Mouse (Mus musculus): ENCODE results near the gene Pex12. TPM values are rescaled to one million over a fixed set of nuclear protein-coding genes. Genes with fewer than 3 reads are reported as not detected.
"Not testable (repeated sequence)": the region's sequence is repeated elsewhere in the genome, so short reads cannot be mapped to it uniquely, and the experiment has no call there.

The Pex12 gene
- polyA plus RNA-seq (2012; rRNA removed) = 13.6 and 13.7 TPM in 2 replicates

- TF ChIP-seq CTCF (IDR thresholded peaks at IDR 0.05; ENCODE audit: borderline replicate concordance, extremely low read depth, insufficient read depth, insufficient read length) = no peak
- peak; percentile 42; the same call in 1 of the 2 replicates for TF ChIP-seq POLR2A (IDR thresholded peaks at IDR 0.05; ENCODE audit: borderline replicate concordance, extremely low read depth, insufficient read depth, insufficient read length, poor library complexity, severe bottlenecking)
- peak; percentile 98 for DNase-seq (ENCODE audit: low read depth)
Measured at GRCm38 (mm10) chr11:83302526-83303251, at the start of gene Pex12. Gene Pex12, minus strand, starts transcription at chr11:83302586.

DNA sequence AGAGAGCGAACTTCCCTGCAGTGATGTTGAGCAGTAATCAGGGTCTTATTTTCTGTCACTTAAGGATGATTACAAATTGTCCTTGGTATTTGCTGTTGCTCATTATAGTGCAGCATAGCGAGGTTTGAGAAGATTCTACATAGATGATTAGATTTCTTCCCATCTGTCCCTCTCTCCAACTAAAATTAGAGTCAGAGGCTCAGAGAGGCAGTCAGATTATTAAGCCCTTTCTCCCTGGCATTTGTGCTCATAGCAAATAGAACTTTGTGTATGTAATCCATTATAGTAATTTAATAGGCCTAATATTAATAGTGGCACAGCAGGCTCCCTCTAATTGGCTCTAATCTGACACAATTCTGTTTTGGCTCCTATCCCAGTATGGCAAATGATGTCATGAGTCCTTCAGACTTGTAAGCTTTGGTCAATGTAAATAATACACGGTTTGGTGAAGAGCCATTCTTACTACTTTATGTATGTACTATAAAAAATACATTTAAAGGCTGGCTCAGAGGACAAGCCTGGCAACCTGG is 39.4 kb upstream of the Pex12 start:
- DNase-seq (ENCODE audit: low read depth) = peak; percentile 60
- TF ChIP-seq CTCF (IDR thresholded peaks at IDR 0.05; ENCODE audit: borderline replicate concordance, extremely low read depth, insufficient read depth, insufficient read length) (no peak), POLR2A (IDR thresholded peaks at IDR 0.05; ENCODE audit: borderline replicate concordance, extremely low read depth, insufficient read depth, insufficient read length, poor library complexity, severe bottlenecking) (no peak)

- no peak for DNase-seq (ENCODE audit: low read depth)
- TF ChIP-seq POLR2A (IDR thresholded peaks at IDR 0.05; ENCODE audit: borderline replicate concordance, extremely low read depth, insufficient read depth, insufficient read length, poor library complexity, severe bottlenecking) (no peak), CTCF (IDR thresholded peaks at IDR 0.05; ENCODE audit: borderline replicate concordance, extremely low read depth, insufficient read depth, insufficient read length) (no peak)
Measured at GRCm38 (mm10) chr11:83339705-83340104, 37.3 kb upstream of the Pex12 start.

DNA sequence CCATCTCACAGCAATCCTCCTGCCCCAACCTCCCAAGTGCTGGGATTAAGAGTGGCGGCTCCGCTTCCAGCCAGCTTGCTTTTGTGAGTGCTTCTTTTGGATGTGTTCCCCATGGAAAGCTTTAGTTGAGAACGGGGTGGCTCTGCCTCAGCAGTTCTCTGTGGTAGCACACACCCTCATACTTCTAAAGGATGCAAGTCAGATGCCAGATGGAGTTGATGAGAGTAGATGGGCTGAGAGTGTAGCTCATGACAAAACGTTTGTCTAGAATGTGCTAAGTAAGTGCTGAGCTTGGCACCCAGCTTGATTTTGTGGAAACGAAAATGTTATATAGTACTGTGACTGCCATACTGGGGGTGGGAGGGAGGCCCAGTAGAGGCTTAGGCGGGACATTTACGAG is 33.4 kb upstream of the Pex12 start:
- no peak for DNase-seq (ENCODE audit: low read depth)
- TF ChIP-seq POLR2A (IDR thresholded peaks at IDR 0.05; ENCODE audit: borderline replicate concordance, extremely low read depth, insufficient read depth, insufficient read length, poor library complexity, severe bottlenecking) (no peak), CTCF (IDR thresholded peaks at IDR 0.05; ENCODE audit: borderline replicate concordance, extremely low read depth, insufficient read depth, insufficient read length) (no peak)

DNA sequence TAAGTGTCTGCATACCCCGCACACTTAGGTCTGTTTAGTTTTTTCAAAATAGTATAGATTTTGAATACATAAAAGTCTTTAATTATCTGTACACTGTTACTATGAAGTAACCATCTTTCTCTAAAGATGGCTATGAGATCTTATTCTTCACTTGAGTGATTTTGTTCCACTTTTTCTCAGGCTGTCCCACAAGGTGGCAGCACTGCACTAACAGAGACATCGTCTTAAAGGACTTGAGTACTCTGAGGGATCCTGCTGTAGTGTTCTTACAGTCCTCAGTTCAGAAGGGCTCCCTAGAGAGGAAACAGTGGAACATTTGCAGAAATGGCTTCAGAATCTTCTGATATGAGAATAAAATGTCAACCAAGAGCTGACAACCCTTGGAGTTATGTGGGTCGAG is 25.0 kb upstream of the Pex12 start:
- TF ChIP-seq POLR2A (IDR thresholded peaks at IDR 0.05; ENCODE audit: borderline replicate concordance, extremely low read depth, insufficient read depth, insufficient read length, poor library complexity, severe bottlenecking) (no peak), CTCF (IDR thresholded peaks at IDR 0.05; ENCODE audit: borderline replicate concordance, extremely low read depth, insufficient read depth, insufficient read length) (peak; percentile 67; the same call in 1 of the 2 replicates)
- peak; percentile 82 for DNase-seq (ENCODE audit: low read depth)

DNA sequence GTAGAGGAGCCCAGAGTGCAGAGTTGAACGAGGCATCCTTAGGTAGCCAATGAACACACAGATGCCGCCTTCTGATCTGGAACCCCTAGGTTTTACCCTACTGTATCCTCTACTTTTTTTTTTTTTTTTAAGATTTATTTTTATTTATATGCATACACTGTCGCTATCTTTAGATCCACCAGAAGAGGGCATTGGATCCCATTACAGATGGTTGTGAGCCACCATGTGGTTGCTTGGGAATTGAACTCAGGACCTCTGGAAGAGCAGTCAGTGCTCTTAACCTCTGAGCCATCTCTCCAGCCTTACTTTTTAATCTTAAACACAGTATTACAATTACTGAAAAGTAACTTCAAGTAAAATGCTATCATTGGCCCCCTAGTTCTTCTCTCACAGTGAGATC is 24.3 kb upstream of the Pex12 start:
- DNase-seq (ENCODE audit: low read depth) = not testable (repeated sequence)

- TF ChIP-seq CTCF (IDR thresholded peaks at IDR 0.05; ENCODE audit: borderline replicate concordance, extremely low read depth, insufficient read depth, insufficient read length) (no peak), POLR2A (IDR thresholded peaks at IDR 0.05; ENCODE audit: borderline replicate concordance, extremely low read depth, insufficient read depth, insufficient read length, poor library complexity, severe bottlenecking) (no peak)
Measured at GRCm38 (mm10) chr11:83319048-83319447, 16.7 kb upstream of the Pex12 start.

GRCm38 (mm10) chr11:83312471-83312870 is 10.1 kb upstream of the Pex12 start:
- peak; percentile 15 for DNase-seq (ENCODE audit: low read depth)
- TF ChIP-seq CTCF (IDR thresholded peaks at IDR 0.05; ENCODE audit: borderline replicate concordance, extremely low read depth, insufficient read depth, insufficient read length) (no peak), POLR2A (IDR thresholded peaks at IDR 0.05; ENCODE audit: borderline replicate concordance, extremely low read depth, insufficient read depth, insufficient read length, poor library complexity, severe bottlenecking) (no peak)

More at GRCm38 (mm10) chr11:83319048-83319447, 16.7 kb upstream of the Pex12 start:
- no peak for DNase-seq (ENCODE audit: low read depth)

DNA sequence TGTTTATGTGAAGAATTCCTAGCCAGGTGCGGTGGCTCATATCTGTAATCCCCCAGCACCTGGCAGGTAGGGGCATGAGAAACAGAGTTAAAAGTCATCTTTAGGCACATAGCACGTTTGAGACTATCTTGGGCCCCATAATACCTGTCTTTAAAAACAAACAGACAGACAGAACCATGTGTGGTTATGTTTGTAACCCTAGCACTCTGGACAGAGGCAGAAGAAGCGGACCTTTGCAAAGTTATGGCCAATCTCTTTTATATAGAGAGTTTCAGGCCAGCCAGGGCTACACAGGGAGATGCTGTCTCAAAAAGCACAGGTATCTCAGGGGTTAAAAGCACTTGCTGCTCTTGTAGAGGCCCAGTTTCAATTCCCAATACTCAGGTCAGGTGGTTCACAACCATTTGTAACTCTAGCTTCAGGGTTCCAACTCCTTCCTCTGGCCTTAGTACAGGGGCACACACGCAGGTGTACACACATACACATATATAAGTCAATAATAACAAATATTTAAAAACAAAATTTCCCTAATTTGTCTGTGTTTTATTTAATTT is 4.4 kb upstream of the Pex12 start:
- no peak for DNase-seq (ENCODE audit: low read depth)
- TF ChIP-seq POLR2A (IDR thresholded peaks at IDR 0.05; ENCODE audit: borderline replicate concordance, extremely low read depth, insufficient read depth, insufficient read length, poor library complexity, severe bottlenecking) (no peak), CTCF (IDR thresholded peaks at IDR 0.05; ENCODE audit: borderline replicate concordance, extremely low read depth, insufficient read depth, insufficient read length) (no peak)

- no peak for TF ChIP-seq POLR2A (IDR thresholded peaks at IDR 0.05; ENCODE audit: borderline replicate concordance, extremely low read depth, insufficient read depth, insufficient read length, poor library complexity, severe bottlenecking)
- no peak for TF ChIP-seq CTCF (IDR thresholded peaks at IDR 0.05; ENCODE audit: borderline replicate concordance, extremely low read depth, insufficient read depth, insufficient read length)
- no peak for DNase-seq (ENCODE audit: low read depth)
Measured at GRCm38 (mm10) chr11:83304485-83304884, 2.1 kb upstream of the Pex12 start.

DNA sequence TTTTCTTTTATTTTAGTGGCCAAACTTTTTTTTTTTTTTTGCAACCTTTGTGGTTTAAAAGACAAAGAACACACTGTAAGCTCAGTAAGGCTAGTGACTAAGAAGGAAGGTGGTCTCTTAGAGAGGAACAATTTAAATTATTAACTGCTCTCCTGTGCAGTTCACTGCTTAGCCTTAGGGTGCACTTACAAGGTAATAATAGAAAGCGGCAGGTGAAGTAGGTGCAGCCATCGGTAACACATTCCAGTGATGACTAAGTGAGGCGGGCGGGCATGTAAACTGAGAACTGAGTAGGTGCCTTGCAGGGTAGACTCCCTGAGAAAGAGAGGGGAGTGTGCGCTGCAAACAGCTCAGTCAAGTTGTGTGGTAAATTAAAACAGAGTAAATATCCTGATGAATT is 1.4 kb upstream of the Pex12 start:
- DNase-seq (ENCODE audit: low read depth) = no peak
- TF ChIP-seq CTCF (IDR thresholded peaks at IDR 0.05; ENCODE audit: borderline replicate concordance, extremely low read depth, insufficient read depth, insufficient read length) (no peak), POLR2A (IDR thresholded peaks at IDR 0.05; ENCODE audit: borderline replicate concordance, extremely low read depth, insufficient read depth, insufficient read length, poor library complexity, severe bottlenecking) (no peak)

- no peak for TF ChIP-seq CTCF (IDR thresholded peaks at IDR 0.05; ENCODE audit: borderline replicate concordance, extremely low read depth, insufficient read depth, insufficient read length)
- TF ChIP-seq POLR2A (IDR thresholded peaks at IDR 0.05; ENCODE audit: borderline replicate concordance, extremely low read depth, insufficient read depth, insufficient read length, poor library complexity, severe bottlenecking) = no peak
- DNase-seq (ENCODE audit: low read depth) = no peak
Measured at GRCm38 (mm10) chr11:83302124-83302523, 262 bp downstream of the Pex12 start.
